Mouse (Mus musculus): ENCODE results near the gene Bmpr1a.

DNA sequence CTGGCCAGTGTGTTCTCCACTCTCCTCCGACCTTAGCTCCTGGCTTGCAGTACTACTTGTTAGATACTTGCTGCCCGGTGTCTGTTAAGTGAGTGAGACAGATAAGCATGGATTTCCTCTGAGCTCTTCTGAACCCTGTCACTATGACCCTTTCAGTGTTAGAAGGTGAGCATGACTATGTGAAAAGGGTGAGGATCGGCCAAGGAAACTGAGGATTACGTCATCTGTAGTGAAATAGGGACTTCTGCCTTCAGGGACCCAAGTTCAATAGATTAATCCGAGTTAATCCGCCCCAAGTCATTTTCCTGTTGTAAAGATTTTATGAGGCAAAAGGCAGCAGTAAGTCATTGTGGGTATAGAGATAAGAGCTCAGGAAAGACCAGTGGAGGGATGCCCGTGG is 2.2 kb upstream of the Bmpr1a start:
- TF ChIP-seq GATA1 (IDR thresholded peaks at IDR 0.05; ENCODE audit: borderline replicate concordance, low read length) = no peak
- no peak for TF ChIP-seq FLI1 (IDR thresholded peaks at IDR 0.05; ENCODE audit: low read length)
